Mouse (Mus musculus) granulocyte monocyte progenitor cell, adult 5-6 weeks (primary cell): ENCODE results near the gene Olfml2a. TPM values are rescaled to one million over a fixed set of nuclear protein-coding genes. Genes with fewer than 3 reads are reported as not detected.

ENCODE experiments used
- ATAC-seq: replicated peaks from 2 replicates; pipeline ENCODE4 v1.8.0; 2016; ENCODE audit warnings: mild to moderate bottlenecking, moderate TSS enrichment, inconsistent platforms; ENCODE audit not compliant: poor library complexity, severe bottlenecking
- total RNA-seq, 2 experiments: library from RNA; stranded (forward) in 1 of 2; stranded (reverse) in 1 of 2; fragments of 200-712, 200-1000 nt in 1 of 2; fragments of >200 nt in 1 of 2; fragmentation: Nextera tagmentation in 1 of 2; gene quantifications; 2 replicates each; pipeline ENCODE4 v1.2.3; 2014 to 2017

Gene Olfml2a
- not detected in 2 replicates for total RNA-seq (2014; fragmentation: Nextera tagmentation)
- total RNA-seq (2017) = not detected in 2 replicates

DNA sequence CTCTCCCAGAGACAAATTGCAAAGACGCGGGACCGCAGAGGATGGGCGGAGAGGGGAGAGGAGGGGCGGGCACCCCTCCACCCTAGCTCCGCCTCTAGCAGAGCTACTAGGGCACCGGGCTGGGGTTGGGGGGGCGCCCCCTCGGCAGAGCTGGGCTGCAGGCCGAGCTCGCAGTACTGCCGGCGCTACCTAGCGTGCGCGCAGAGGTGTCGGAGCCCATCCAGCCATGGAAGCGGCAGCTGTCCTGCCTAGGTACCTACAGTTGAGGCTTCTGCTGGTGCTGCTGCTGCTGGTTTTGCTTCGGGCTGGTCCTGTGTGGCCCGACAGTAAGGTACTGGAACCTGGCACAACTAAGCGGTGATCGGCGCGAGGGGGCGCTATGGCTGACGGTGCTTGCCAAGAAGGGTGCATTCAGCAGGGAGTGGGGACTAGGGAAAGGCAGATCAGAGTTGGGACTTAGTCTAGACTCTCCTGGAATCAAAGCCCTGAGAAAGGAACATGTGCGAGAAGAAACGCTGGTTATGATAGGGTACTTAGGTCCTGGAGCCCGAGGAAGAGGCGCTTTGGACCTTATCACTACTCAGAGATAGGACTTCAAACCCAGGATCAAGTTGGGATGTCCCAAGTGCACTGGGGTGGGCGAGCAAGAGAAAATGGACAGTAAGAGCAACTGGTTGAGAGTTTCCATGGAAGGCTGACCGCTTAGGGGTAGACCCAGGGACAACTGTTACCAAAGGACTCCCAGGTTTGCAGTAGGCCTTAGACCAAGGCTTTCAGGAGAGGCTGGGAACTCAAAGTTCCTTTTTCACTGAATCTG is at the start of gene Olfml2a:
TSS of gene Olfml2a (plus strand) at position 128 of the 817 bp plus-strand sequence.
- ATAC-seq = peak; percentile 80

DNA sequence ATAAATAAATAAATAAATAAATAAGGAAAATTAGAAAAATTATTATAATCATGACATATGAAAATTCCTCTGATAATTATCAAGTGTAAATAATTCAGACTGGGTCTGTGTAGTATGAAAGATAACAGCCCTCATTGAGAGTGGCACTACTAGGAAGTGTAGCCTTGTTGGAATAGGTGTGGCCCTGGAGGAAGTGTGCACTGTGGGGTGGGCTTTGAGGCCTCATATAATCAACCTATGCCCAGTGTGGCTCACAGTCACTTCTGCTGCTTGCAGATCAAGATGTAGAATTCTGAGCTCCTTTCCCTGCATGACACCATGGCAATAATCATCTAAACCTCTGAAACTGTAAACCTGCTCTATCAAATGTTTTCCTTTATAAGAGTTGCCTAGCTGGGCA is 28.9 kb upstream of the Olfml2a start:
- ATAC-seq = no peak

DNA sequence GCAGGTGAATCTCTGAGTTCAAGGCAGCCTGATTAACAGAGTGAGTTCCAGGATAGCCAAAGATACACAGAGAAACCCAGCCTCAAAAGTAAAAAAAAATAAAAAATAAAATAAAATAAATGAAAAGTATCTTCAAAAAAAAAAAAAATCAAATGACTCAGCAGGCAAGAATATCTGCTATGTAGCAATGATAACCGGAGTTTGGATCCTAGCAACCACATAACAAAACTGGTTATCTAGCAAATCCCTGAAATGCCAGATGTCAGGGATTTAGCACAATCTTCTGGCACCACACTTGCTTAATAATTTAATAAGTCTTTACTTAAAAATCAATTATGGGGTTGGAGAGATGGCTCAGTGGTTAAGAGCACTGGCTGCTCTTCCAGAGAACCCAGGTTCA is 27.5 kb upstream of the Olfml2a start:
- ATAC-seq = no peak

DNA sequence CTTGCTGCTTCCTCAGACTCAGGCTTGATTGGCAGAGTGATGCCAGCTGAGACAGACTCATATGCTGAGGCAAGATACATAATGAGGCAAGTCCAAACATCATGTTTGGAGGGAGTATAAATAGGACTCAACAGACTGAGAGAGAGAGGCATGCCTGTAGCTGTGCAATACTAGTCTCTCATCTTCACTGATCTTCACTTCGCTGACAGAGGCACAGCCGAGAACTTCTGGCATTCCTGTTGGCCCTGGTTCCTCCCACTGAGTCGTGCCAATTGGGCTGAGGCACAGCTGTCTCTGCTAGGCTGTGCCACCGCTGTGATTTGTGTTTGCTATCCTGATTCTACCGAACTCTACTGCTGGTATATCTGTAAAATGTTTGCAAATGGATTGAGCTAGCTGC is 25.7 kb upstream of the Olfml2a start:
- ATAC-seq = no peak

DNA sequence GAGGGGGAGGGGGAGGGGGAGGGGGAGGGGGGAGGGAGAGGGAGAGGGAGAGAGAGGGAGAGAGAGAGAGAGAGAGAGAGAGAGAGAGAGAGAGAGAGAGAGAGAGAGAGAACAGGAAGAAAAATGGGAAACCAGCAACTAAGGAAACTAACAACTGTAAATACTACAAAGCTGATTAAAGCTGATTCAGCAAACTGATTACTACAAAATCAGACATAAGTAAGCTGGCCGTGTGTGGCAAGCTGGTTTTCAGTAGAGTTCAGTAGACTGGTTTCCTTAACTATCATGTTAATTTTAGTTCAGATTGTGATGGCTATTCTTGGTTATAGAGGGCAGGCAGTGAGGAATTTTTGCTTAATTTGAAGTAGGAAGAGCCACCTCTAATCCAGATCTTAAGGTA is 23.2 kb upstream of the Olfml2a start:
- ATAC-seq = no peak

DNA sequence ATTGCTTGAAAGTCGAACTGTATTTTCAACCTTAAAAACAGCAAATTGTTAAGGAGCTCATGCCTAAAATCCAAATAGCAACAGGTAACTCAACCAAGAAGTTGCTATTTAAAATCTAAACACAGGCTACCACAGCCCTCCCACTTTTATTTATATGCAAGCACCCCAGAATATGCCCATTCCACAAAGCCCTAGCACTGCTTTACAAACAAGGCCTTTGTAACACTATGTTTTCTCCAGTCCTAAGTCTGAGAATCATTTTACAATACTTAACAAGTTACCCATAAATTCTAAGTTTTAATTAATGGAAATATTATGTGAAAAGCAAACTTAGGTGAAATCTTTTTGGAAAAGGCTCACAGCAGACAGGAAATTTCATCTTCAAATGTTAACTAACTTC is 17.3 kb upstream of the Olfml2a start:
- no peak for ATAC-seq

DNA sequence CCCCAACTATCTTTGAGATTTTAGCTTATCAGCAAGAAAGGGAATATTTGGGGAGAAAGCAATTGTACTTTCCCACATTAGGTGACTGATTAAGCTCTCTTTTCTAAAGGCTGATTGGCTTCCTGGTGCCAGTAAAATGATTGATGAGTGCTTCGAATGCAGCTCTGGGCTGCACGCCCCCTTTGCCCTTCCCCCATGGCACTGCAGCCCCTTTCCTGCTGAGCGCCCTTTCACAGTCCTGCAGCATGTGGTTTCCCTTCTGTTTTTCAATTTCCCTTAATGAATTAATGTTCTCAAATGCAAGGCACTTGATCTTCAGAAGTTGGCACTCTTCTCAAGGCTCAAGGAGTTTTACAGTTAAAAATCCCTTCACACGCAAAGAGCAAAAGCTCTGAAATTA is 16.8 kb upstream of the Olfml2a start:
- ATAC-seq = no peak

DNA sequence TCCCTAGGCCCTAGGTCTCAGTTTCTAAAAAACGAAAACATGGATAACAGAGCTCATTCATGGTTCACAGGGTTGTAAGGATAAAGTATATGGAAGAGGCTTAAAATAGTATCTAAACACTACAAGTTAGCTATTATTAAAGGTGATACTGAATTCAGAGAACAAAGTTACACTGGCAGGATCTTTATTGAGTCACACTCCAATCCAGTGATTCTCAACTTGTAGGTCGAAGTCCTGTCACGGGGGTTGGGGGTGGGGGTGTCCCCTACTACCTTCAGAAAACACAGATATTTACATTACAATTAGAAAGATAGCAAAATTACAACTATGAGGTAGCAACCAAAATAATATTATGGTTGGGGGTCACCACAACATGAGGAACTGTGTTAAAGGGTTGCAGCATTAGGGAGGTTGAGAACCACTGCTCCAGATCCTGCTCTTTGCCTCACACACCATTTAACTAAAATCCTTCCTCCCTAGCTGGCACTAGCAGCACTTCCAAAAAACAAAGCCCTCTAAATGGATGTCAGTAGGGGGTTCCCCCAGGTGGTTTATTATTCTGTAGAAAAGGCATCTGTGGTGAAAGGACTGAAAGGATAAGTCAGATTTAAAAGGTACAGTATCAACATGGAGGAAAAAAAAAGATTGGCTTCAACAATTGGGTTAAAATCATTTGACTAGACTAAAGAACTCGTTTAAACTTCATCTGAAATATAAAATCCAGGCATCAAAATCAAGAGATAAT is 14.7 kb upstream of the Olfml2a start:
- ATAC-seq = no peak

DNA sequence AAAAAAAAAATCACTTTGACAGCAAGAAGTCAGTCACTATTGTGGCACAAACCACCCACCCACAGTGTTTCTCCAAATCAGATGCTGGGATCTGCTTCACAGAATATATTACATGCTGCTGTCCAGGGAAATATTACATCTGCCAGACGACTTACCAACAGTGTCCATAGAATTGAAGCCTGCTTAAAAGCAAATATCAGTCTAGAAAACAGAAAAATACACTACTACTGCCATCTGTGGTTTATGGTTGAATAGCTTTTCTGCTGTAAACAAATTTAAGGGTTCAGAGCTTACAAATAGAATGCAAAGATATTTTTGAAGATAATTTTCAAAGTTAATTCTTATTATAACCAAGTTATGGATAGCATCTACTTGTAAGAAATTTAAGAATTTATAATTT is 10.4 kb upstream of the Olfml2a start:
- ATAC-seq = no peak

DNA sequence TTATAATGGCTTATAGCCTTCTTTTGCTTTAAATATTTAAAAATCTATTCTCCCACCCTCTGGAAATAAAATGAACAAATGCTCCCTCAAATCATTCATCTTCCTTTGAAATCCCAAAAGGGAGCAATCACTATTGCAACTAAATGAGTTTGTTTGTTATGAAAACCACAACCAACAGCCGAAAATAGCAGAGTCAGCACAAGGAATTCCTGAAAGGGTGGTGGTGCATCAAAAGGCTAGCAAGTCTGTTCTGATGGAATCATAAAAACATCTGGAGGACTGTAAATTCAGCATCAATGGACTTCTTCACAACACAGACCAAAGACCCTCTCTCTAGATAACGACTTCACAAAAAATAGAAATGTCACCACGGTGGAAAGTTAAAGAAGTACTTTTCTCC is 8.3 kb upstream of the Olfml2a start:
- no peak for ATAC-seq

DNA sequence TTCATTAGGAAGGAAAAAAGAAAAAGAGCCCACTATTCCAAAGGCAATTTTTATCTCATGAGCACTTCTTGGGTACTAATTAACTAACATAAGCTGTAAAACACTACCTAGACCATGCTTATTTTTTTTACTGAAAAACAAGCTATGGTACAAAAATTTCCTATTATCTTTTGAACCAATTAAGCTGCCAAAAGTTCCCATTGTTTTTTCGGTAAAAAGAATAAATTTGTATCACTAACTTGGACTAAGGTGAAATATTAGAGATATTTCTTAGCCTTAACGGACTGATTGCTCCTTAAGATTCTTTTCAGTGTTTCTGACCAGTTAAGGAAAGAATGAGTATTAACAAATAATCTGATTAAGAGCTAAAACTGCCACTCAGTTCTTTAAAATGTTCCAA is 7.9 kb upstream of the Olfml2a start:
- no peak for ATAC-seq

DNA sequence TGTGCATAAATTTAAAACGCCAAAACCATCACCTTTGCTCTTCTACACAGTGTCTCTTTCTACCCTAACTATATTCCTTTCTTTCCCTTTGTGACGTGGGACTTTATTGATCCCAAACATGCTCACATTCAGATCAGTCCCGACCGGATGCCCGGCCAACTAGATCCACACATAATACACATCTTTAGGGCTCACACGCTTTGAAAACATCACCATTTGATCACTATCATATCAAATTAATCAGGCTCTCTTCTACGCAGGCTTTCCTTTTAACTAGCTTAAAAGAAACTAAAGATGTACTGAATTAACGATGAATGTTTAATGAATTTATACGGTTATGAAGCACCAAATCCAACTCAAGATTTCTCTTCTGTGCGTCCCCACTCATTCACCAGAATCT is 7.2 kb upstream of the Olfml2a start:
- ATAC-seq = no peak

DNA sequence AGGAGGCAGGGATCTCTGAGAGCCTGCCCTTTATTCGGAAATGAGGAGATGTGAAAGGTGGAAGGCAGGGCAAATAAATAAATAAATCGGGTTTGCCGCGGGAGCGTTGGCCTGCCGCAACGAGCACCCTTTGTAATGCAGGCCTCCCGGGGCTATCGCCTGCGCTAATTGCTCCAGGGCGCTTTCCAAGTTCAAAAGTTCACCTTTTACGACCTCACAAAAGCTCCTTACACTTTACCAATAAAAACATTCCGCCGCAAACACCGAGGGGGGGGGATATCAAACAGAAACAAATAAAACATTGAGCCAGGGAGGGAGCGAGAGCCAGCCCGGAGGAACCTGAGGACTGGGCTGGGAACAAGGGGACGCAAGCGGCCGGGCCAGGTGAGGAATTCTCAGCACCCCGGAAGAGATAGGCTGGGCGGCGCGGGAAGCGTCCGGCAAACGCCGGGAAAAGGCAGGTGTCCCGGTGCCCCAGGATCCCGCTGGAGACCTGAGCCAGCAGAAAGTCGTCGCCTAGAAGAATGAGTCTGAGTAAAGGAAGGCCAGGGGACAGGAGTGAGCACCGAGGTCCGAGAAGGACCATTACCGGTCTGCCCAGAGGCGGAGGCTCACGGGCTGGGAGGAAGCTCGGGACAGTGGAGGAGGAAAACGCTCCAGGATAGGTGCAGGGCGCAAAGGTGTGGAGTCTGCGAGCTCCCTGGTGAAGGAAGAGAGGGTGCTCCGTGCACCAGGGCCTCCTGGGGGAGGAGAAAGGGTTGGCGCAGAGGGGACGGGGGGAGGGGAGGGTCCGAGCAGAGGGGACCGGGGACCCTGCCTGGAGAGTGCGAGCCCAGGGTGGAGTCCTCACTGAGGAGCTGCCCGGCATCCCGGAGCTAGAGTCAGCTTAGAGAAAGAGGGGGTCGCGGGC is 6.4 kb upstream of the Olfml2a start:
- no peak for ATAC-seq

DNA sequence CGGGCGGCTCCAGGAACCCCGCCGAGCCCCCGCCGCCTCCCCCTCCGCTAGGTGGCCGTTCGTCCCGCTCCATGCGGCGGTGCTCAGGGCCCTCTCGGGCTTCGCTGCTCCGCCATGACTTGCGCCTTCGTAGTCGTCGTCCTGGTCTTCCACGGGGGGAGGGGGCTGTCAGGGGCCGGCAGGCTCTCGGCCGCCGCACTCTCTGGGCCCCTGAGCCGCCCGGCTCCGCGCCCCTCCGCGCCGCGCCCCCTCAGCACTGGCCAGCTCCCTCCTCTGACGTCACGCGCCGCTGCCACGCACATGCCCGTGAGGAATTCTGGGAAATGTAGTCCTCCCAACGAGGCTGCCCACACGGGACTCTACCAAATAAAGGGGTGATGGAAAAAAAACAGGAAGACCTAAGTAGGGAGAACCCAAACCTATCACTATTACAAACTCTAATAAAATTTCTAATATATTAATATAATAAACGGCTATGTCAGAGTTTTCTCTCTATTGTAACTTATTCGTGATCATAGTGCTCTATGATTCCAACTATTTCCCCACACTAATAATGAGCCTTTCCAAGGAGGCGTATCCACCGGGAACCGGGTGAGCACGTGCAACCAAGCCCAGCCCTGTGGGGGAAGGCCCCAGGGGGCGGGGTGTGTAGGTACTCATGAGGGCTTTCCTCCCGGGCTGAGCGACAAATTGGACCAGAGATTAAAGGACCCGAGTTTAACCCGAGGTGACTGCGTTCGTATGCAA is 5.5 kb upstream of the Olfml2a start:
- peak; percentile 91 for ATAC-seq

DNA sequence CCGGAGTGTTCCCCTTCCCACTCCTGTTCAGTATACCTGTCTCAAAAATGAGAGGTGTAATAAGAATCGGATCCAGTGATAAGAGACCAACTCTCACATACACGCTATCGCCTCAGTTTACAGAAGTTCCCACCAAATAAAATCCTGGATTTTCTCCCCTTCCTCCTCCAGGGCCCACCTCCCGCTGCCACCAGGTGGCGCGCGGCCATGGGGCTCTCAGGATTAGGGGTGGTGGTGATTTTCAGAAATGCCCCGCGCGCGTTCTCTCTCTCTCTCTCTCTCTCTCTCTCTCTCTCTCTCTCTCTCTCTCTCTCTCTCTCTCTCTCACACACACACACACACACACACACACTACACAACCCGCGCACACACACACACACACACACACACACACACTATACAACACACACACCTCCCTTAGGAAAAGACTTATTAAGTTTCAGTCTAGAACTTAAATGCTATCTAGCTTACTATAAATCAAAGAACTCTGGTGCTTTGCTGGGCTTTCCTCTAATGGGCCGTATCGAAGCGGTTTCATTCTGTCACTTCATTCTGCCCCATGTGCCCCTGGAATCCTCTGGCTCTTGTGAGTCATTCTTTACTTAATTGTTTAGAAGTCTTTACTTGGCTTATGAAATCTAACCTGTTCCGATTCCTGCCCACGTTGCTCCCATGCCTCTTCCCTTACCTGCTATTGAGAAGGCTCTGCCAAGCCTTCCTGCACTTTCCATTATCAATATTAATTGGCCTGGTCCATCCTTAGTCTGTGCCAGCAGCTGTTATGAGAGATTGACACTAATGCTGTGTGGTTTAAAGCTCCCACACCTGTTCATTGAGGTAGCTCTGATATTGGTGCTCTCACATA is 4.4 kb upstream of the Olfml2a start, which contains the start of gene Nr6a1:
TSS of gene Nr6a1 (minus strand) at position 574 of the 865 bp plus-strand sequence.
- ATAC-seq = peak; percentile 43

DNA sequence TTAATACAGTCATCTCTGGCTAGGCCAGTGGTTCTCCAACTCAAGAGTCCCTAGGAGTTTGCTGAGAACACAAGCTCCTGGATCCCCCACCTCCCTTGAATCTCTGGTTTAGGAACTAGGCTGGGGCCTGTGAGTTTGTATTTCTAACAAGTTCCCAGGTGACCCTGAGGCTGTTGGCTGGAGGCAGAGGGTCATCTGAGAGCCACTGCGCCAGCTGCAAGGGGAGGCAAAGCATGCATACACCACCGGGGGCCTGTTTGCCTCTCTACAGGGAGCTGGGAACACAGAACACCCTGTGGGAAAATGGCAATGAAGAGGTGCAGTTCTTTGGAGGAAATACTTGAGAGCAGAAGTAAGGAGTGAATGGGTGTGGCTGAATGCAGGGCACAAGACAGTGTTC is 1.5 kb upstream of the Olfml2a start:
- no peak for ATAC-seq

DNA sequence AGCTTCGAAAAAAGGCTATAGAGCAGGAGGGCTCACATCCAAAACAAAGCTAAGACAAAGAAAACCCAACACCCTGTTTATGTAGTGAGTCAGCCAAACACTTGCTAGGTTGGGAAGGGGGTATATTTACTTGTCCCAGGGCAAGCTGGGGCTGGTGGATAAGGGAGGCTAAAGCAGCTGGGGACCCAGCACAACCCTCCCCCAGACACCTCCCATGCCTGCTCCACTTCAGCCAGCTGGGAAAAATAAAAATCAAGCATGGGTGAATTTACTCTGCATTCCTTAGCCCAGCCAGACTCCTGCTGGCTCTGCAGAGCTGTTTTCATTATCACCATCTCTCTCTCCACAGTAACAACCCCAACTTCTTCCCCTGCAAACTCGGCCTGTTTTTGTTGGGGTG is 2.2 kb downstream of the Olfml2a start:
- ATAC-seq = no peak

DNA sequence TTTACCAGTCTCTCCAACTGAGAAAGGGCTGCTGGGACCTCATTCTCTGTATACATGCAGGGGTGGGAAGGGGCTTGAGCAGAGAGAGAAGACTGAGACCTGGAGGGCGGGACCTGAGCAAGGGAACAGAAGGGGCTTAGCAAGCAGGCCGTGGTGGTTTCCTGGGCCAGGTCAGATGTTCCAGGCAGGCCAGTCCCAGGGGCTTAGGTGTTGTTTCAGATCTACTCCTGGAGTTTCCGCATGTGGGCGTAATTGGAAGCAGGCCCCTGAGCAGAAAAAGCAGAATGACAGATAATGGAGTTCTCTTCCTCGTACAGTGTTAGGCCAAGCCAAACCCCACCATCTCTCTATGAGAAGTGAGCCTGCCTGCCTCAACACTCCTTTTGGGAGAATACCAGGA is 3.2 kb downstream of the Olfml2a start:
- no peak for ATAC-seq
